28 mouse cellular contexts compared by ENCODE assay signal in the genomic region with DNA sequence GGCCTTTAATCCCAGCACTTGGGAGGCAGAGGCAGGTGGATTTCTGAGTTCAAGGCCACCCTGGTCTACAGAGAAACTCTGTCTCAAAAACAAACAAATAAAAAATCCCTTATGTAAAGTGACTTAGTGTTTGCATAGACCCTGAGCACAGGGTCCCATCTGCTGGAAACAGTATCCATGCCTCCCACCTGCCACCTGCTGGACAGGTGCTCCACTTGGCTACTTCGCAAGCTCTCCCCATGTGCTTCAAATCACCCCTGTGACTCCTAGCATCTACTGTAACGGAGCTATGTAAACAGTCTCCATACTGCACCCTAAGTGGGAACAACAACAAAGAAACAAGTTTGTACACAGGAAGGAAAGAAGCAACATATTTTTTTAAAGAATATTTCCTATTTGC. TPM values are rescaled to one million over a fixed set of nuclear protein-coding genes. Genes with fewer than 3 reads are reported as not detected.
DNase-seq lines count a peak whose midpoint lies in the region; ATAC-seq and TF ChIP-seq lines count a peak whose summit lies in the region.
"Had no signal": no experiment of that assay in that cellular context is flagged by ENCODE, and none has a peak within 500 bp of the region (broad histone marks: within the 10 kb centered on the region; RNA-seq: fewer than 3 reads in every experiment).

No protein-coding gene starts in this region.

- no peaks in the 10 kb centered on the region for H3K79me2 ChIP-seq in CH12.LX (replicated peaks; ENCODE audit: control insufficient read depth, extremely low read depth, insufficient read depth, poor library complexity, severe bottlenecking)

- in situ Hi-C loops in CH12.LX (cut with MboI; ENCODE audit: low pct_ligation_motif_present, low pct_unique_long_range_greater_than_20kb, low sequenced_read_pairs), result no loop called here

- H3K4me1 ChIP-seq in kidney, postnatal 0 days (replicated peaks; ENCODE audit: insufficient read depth, low read length), result no peaks in the 10 kb centered on the region
- H3K4me1 ChIP-seq in kidney, embryonic 15.5 days, result peaks cover 14% of the 10 kb centered on the region
- no peaks in the 10 kb centered on the region for H3K4me1 ChIP-seq in lung, embryonic 14.5 days (ENCODE audit: insufficient read depth)
- H3K4me1 ChIP-seq in CH12.LX (ENCODE audit: control insufficient read depth in 1 of 2, insufficient read depth in 2 of 2), result no peaks in the 10 kb centered on the region
- H3K4me1 ChIP-seq in embryonic facial prominence, embryonic 10.5 days, result peaks cover 12% of the 10 kb centered on the region
- H3K4me1 ChIP-seq: heart, embryonic 12.5 days; midbrain, embryonic 15.5 days had no signal

- 56% methylated on average over 2 of the region's 2 CpGs for WGBS in kidney, postnatal 0 days
- 69% methylated on average over 2 of the region's 2 CpGs for WGBS in kidney, embryonic 15.5 days
- 56% methylated on average over 2 of the region's 2 CpGs for WGBS in lung, embryonic 14.5 days
- 58% methylated on average over 2 of the region's 2 CpGs for whole genome bisulfite sequencing in embryonic facial prominence, embryonic 10.5 days

- dilution Hi-C loops in CH12.LX (cut with MboI; ENCODE audit: extremely low pct_ligation_motif_present, extremely low pct_unique_long_range_greater_than_20kb, low sequenced_read_pairs), result no loop called here

- peak; percentile 53 for TF ChIP-seq CTCF in kidney, postnatal 0 days (IDR thresholded peaks at IDR 0.05; ENCODE audit: low read depth)
- 0 out of 2 replicates have a peak, but pooled peaks have one; percentile 25 for TF ChIP-seq CTCF in lung, embryonic 14.5 days (IDR thresholded peaks at IDR 0.05; ENCODE audit: low read depth)
- TF ChIP-seq CTCF in CH12.LX (conservative IDR thresholded peaks at IDR 0.05 in 1 of 2, IDR thresholded peaks at IDR 0.05 in 1 of 2; ENCODE audit: low read depth in 2 of 2, low read length in 2 of 2), result peak in 1 of 2 experiments; percentile 46; a peak in 2 of 4 replicates

- TF ChIP-seq RAD21 in CH12.LX (IDR thresholded peaks at IDR 0.05; ENCODE audit: low read depth, low read length), result peak; percentile 9

- no peak overlapping the region for H3K4me2 ChIP-seq in kidney, postnatal 0 days (ENCODE audit: low read length)
- H3K4me2 ChIP-seq in kidney, embryonic 15.5 days, result no peak overlapping the region
- no peak overlapping the region for H3K4me2 ChIP-seq in lung, embryonic 14.5 days
- no peak overlapping the region for H3K4me2 ChIP-seq in CH12.LX (ENCODE audit: insufficient read depth, low read depth, poor library complexity, severe bottlenecking)
- H3K4me2 ChIP-seq: embryonic facial prominence, embryonic 12.5 days; heart, embryonic 12.5 days; limb, embryonic 13.5 days; liver, embryonic 15.5 days; midbrain, embryonic 15.5 days; neural tube, embryonic 13.5 days had no signal

- no peaks in the 10 kb centered on the region for H3K9me3 ChIP-seq in kidney, postnatal 0 days (replicated peaks; ENCODE audit: low read length)
- H3K9me3 ChIP-seq in kidney, embryonic 15.5 days (replicated peaks), result peaks cover 2% of the 10 kb centered on the region; the same call in 1 of the 2 replicates
- H3K9me3 ChIP-seq in lung, embryonic 14.5 days (ENCODE audit: low read depth, low read length), result no peaks in the 10 kb centered on the region
- H3K9me3 ChIP-seq in CH12.LX (replicated peaks; ENCODE audit: low read length), result no peaks in the 10 kb centered on the region
- no peaks in the 10 kb centered on the region for H3K9me3 ChIP-seq in embryonic facial prominence, embryonic 10.5 days
- H3K9me3 ChIP-seq: heart, embryonic 12.5 days; hindbrain, embryonic 10.5 days; limb, embryonic 13.5 days; liver, embryonic 15.5 days; midbrain, embryonic 15.5 days; neural tube, embryonic 13.5 days had no signal

- H3K36me3 ChIP-seq in kidney, postnatal 0 days (ENCODE audit: insufficient read depth, low read length), result no peaks in the 10 kb centered on the region
- H3K36me3 ChIP-seq in kidney, embryonic 15.5 days, result no peaks in the 10 kb centered on the region
- no peaks in the 10 kb centered on the region for H3K36me3 ChIP-seq in lung, embryonic 14.5 days (ENCODE audit: insufficient read depth)
- H3K36me3 ChIP-seq in CH12.LX (replicated peaks in 1 of 2; ENCODE audit: control insufficient read depth in 1 of 2, insufficient read depth in 1 of 2, low read length in 1 of 2), result no peaks in the 10 kb centered on the region
- H3K36me3 ChIP-seq in embryonic facial prominence, embryonic 10.5 days (replicated peaks), result no peaks in the 10 kb centered on the region
- H3K36me3 ChIP-seq: embryonic facial prominence, embryonic 12.5 days; heart, embryonic 12.5 days; hindbrain, embryonic 10.5 days; limb, embryonic 13.5 days; liver, embryonic 15.5 days; midbrain, embryonic 15.5 days; neural tube, embryonic 13.5 days had no signal

- H3K27ac ChIP-seq in kidney, postnatal 0 days, result no peak overlapping the region
- no peak overlapping the region for H3K27ac ChIP-seq in kidney, embryonic 15.5 days
- no peak overlapping the region for H3K27ac ChIP-seq in lung, embryonic 14.5 days (ENCODE audit: low read depth)
- no peak overlapping the region for H3K27ac ChIP-seq in CH12.LX (ENCODE audit: insufficient read depth, low read depth)
- no peak overlapping the region for H3K27ac ChIP-seq in embryonic facial prominence, embryonic 10.5 days (replicated peaks)
- H3K27ac ChIP-seq: embryonic facial prominence, embryonic 12.5 days; hindbrain, embryonic 10.5 days; limb, embryonic 13.5 days; liver, embryonic 15.5 days; midbrain, embryonic 15.5 days; neural tube, embryonic 13.5 days had no signal

- H3K27me3 ChIP-seq in kidney, postnatal 0 days (ENCODE audit: insufficient read depth, low read length), result no peaks in the 10 kb centered on the region
- H3K27me3 ChIP-seq in kidney, embryonic 15.5 days, result 0 out of 2 replicates have a peak, but pooled peaks cover 2% of the 10 kb centered on the region
- H3K27me3 ChIP-seq in lung, embryonic 14.5 days (ENCODE audit: insufficient read depth, low read length), result no peaks in the 10 kb centered on the region
- peaks cover 76% of the 10 kb centered on the region for H3K27me3 ChIP-seq in CH12.LX (replicated peaks)
- 0 out of 2 replicates have a peak, but pooled peaks cover 6% of the 10 kb centered on the region for H3K27me3 ChIP-seq in embryonic facial prominence, embryonic 10.5 days (replicated peaks; ENCODE audit: low read depth, poor library complexity, severe bottlenecking)
- H3K27me3 ChIP-seq: embryonic facial prominence, embryonic 12.5 days; heart, embryonic 12.5 days; limb, embryonic 13.5 days; midbrain, embryonic 15.5 days; neural tube, embryonic 13.5 days had no signal

- TF ChIP-seq POLR2A in CH12.LX (IDR thresholded peaks at IDR 0.05; ENCODE audit: low read depth, low read length), result no peak

- no peak overlapping the region for H3K9ac ChIP-seq in kidney, postnatal 0 days (ENCODE audit: low read depth, low read length)
- H3K9ac ChIP-seq in kidney, embryonic 15.5 days, result no peak overlapping the region
- H3K9ac ChIP-seq in lung, embryonic 14.5 days, result no peak overlapping the region
- no peak overlapping the region for H3K9ac ChIP-seq in CH12.LX (ENCODE audit: insufficient read depth, low read depth)
- H3K9ac ChIP-seq: embryonic facial prominence, embryonic 12.5 days; heart, embryonic 12.5 days; limb, embryonic 13.5 days; liver, embryonic 15.5 days; midbrain, embryonic 15.5 days; neural tube, embryonic 13.5 days had no signal

- no peak for ATAC-seq in kidney, postnatal 0 days (replicated peaks; ENCODE audit: low FRiP score, low read depth)
- no peak for ATAC-seq in kidney, embryonic 15.5 days (replicated peaks; ENCODE audit: low FRiP score)
- ATAC-seq in lung, embryonic 14.5 days (ENCODE audit: insufficient read depth), result no peak
- ATAC-seq: midbrain, embryonic 15.5 days had no signal

- H3K4me3 ChIP-seq in kidney, postnatal 0 days (replicated peaks; ENCODE audit: low read depth, low read length), result no peak overlapping the region
- H3K4me3 ChIP-seq in kidney, embryonic 15.5 days (replicated peaks), result no peak overlapping the region
- no peak overlapping the region for H3K4me3 ChIP-seq in lung, embryonic 14.5 days (ENCODE audit: low read depth, low read length)
- H3K4me3 ChIP-seq in CH12.LX (replicated peaks in 1 of 3; ENCODE audit: low read depth in 2 of 3, low read length in 2 of 3, poor library complexity in 1 of 3), result no peak overlapping the region
- H3K4me3 ChIP-seq in embryonic facial prominence, embryonic 10.5 days, result no peak overlapping the region
- H3K4me3 ChIP-seq: embryonic facial prominence, embryonic 12.5 days; heart, embryonic 12.5 days; hindbrain, embryonic 10.5 days; limb, embryonic 13.5 days; liver, embryonic 15.5 days; midbrain, embryonic 15.5 days; myocyte; neural tube, embryonic 13.5 days had no signal

- DNase-seq in kidney, postnatal 0 days (ENCODE audit: low spot score), result no peak
- DNase-seq in lung, embryonic 14.5 days, result no peak
- DNase-seq in lung, postnatal 10 days, result no peak
- DNase-seq in CH12.LX (ENCODE audit: extremely low read depth) (no peak), R1 (ENCODE audit: low read depth, low spot score) (peak; percentile 29)
- no peak for DNase-seq in right cerebral cortex, postnatal 14 days
- DNase-seq in embryonic facial prominence, embryonic 10.5 days (ENCODE audit: low spot score), result no peak
- DNase-seq: adrenal gland, postnatal 36 days; cerebellum, adult 11 months; cerebellum, adult 9-11 months; gastrocnemius, postnatal 25 days; heart, adult 18-20 months; heart, postnatal 10 days; kidney, adult 18-20 months; kidney, postnatal 14 days; lung, postnatal 4 days; right cerebral cortex, postnatal 4 days; thymus, postnatal 14 days had no signal

- TF ChIP-seq EP300 in CH12.LX (IDR thresholded peaks at IDR 0.05; ENCODE audit: low read length), result no peak

RNA-seq across cellular contexts. Expression of gene Tcf15, which starts 14.8 kb away (rescaled TPM):
- 12.2 and 15.5 TPM in 2 replicates for polyA plus RNA-seq in kidney, postnatal 0 days (2015; fragmentation: Nextera tagmentation; extraction: Ambion mirVana)
- 13.5 TPM in 2 replicates for polyA plus RNA-seq in kidney, embryonic 15.5 days (2015; fragmentation: Nextera tagmentation; extraction: Ambion mirVana)
- 9.9 and 11.0 TPM in 2 replicates for polyA plus RNA-seq in lung, embryonic 14.5 days (2014; fragmentation: Nextera tagmentation; extraction: Ambion mirVana)
- total RNA-seq in CH12.LX (2012; rRNA removed) (not detected in 2 replicates), CH12.LX (2014; rRNA removed) (not detected in 2 replicates)
- not detected in 2 replicates for polyA plus RNA-seq in CH12.LX (2012; ENCODE audit: insufficient read length, low read depth)
- 9.2 and 10.3 TPM in 2 replicates for polyA plus RNA-seq in embryonic facial prominence, embryonic 10.5 days (2016; fragmentation: Nextera tagmentation; extraction: Ambion mirVana)
- polyA plus RNA-seq: myocyte had no signal

RNA-seq across cellular contexts. Expression of gene Srxn1, which starts 23.3 kb away (rescaled TPM):
- polyA plus RNA-seq in kidney, postnatal 0 days (2015; fragmentation: Nextera tagmentation; extraction: Ambion mirVana), result 19.7 and 20.3 TPM in 2 replicates
- polyA plus RNA-seq in kidney, embryonic 15.5 days (2015; fragmentation: Nextera tagmentation; extraction: Ambion mirVana), result 12.7 and 14.5 TPM in 2 replicates
- 5.6 and 6.6 TPM in 2 replicates for polyA plus RNA-seq in lung, embryonic 14.5 days (2014; fragmentation: Nextera tagmentation; extraction: Ambion mirVana)
- total RNA-seq in CH12.LX (2012; rRNA removed), result not detected in 2 replicates
- total RNA-seq in CH12.LX (2014; rRNA removed), result not detected in 2 replicates
- not detected in 2 replicates for polyA plus RNA-seq in CH12.LX (2012; ENCODE audit: insufficient read length, low read depth)
- polyA plus RNA-seq in embryonic facial prominence, embryonic 10.5 days (2016; fragmentation: Nextera tagmentation; extraction: Ambion mirVana), result 10.7 and 12.4 TPM in 2 replicates

RNA-seq across cellular contexts. Expression of gene Scrt2, which starts 47.3 kb away (rescaled TPM):
- polyA plus RNA-seq in kidney, postnatal 0 days (2015; fragmentation: Nextera tagmentation; extraction: Ambion mirVana), result not detected in 2 replicates
- polyA plus RNA-seq in kidney, embryonic 15.5 days (2015; fragmentation: Nextera tagmentation; extraction: Ambion mirVana), result 0.04 and 0.05 TPM in 2 replicates
- not detected in 2 replicates for polyA plus RNA-seq in lung, embryonic 14.5 days (2014; fragmentation: Nextera tagmentation; extraction: Ambion mirVana)
- not detected in 2 replicates for total RNA-seq in CH12.LX (2012; rRNA removed)
- not detected in 2 replicates for total RNA-seq in CH12.LX (2014; rRNA removed)
- not detected in 2 replicates for polyA plus RNA-seq in CH12.LX (2012; ENCODE audit: insufficient read length, low read depth)
- 0.93 and 1.5 TPM in 2 replicates for polyA plus RNA-seq in embryonic facial prominence, embryonic 10.5 days (2016; fragmentation: Nextera tagmentation; extraction: Ambion mirVana)
- total RNA-seq: gastrocnemius, postnatal 25 days; heart, adult 18-20 months; heart, postnatal 10 days; megakaryocyte-erythroid progenitor cell, adult 5-6 weeks had no signal
- polyA plus RNA-seq: limb, embryonic 13.5 days; liver, embryonic 15.5 days; myocyte had no signal

Comparison
In these comparisons a context has a peak if more than half of its experiments do, and no peak if none do; other contexts are left out.
1. RNA of gene Tcf15, which starts 14.8 kb away (polyA plus RNA-seq): 12.2 to 15.5 TPM in kidney, postnatal 0 days, 13.5 TPM in kidney, embryonic 15.5 days, 9.9 to 11.0 TPM in lung, embryonic 14.5 days and 9.2 to 10.3 TPM in embryonic facial prominence, embryonic 10.5 days; not detected in CH12.LX; every median in the first group is over 10 times any median in the second.